30 mouse cellular contexts compared by ENCODE assay signal in the genomic region with DNA sequence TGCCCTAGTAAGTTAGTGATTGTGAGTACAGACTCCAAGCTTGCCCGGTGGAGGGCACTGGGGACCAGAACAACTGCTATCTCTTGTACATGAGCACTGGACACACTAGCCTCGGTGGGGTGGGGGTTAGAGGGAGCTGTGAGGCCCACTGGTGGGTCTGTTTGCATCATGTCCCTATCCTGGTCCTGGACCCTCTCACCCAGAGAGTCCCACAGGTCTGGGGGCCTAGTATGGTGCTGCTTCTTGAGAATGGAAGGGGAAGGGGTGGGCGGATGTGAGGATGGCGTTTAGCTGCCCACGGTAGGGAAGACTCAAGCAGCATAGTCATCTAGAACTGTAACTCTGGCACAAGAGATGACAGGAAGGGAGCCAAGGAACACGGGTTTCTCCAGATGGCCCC. TPM values are rescaled to one million over a fixed set of nuclear protein-coding genes. Genes with fewer than 3 reads are reported as not detected.
"Had no signal": no experiment of that assay in that cellular context is flagged by ENCODE, and none has a peak within 500 bp of the region (broad histone marks: within the 10 kb centered on the region; RNA-seq: fewer than 3 reads in every experiment).

No protein-coding gene starts in this region.

- ATAC-seq: inflammation-experienced regulatory T-cells, adult 6 months; intestine, embryonic 15.5 days; intestine, postnatal 0 days had no signal

- H3K27me3 ChIP-seq: intestine, embryonic 15.5 days; limb, embryonic 12.5 days had no signal

- DNase-seq: gastrocnemius, adult 2 months; gastrocnemius, postnatal 10 days; gastrocnemius, postnatal 25 days; heart, adult 2 months; heart, postnatal 10 days; heart, postnatal 4 days; kidney, adult 18-20 months; kidney, adult 8-10 months; kidney, postnatal 10 days; kidney, postnatal 25 days; kidney, postnatal 4 days had no signal

- H3K9me3 ChIP-seq: hindbrain, embryonic 10.5 days; hindbrain, embryonic 12.5 days; intestine, embryonic 15.5 days; limb, embryonic 10.5 days; limb, embryonic 12.5 days had no signal

- H3K27ac ChIP-seq: gastrocnemius, adult 2 months; heart, adult 2 months; hindbrain, embryonic 10.5 days; hindbrain, embryonic 12.5 days; hindbrain, embryonic 14.5 days; intestine, embryonic 15.5 days; layer of hippocampus, adult 2 months; left cerebral cortex, adult 2 months; limb, embryonic 10.5 days; limb, embryonic 12.5 days had no signal

- H3K9ac ChIP-seq: hindbrain, embryonic 12.5 days; hindbrain, embryonic 14.5 days; intestine, embryonic 15.5 days; limb, embryonic 12.5 days had no signal

- H3K4me3 ChIP-seq: gastrocnemius, adult 2 months; heart, adult 2 months; hindbrain, embryonic 10.5 days; hindbrain, embryonic 12.5 days; intestine, embryonic 15.5 days; layer of hippocampus, adult 2 months; left cerebral cortex, adult 2 months; limb, embryonic 10.5 days; limb, embryonic 12.5 days had no signal

- H3K4me2 ChIP-seq: heart, embryonic 11.5 days; hindbrain, embryonic 12.5 days; hindbrain, embryonic 14.5 days; intestine, embryonic 15.5 days; limb, embryonic 12.5 days had no signal

RNA-seq across cellular contexts. Expression of a gene that starts 32.4 kb away (rescaled TPM):
- polyA plus RNA-seq: frontal cortex, adult 2 months; heart, embryonic 11.5 days; heart, embryonic 14.5 days; heart, embryonic 16.5 days; hindbrain, embryonic 10.5 days; hindbrain, embryonic 12.5 days; hindbrain, embryonic 14.5 days; hindbrain, embryonic 16.5 days; inflammation-experienced regulatory T-cells, adult 6 months; intestine, embryonic 15.5 days; intestine, postnatal 0 days; kidney, embryonic 14.5 days; kidney, embryonic 16.5 days; limb, embryonic 10.5 days; limb, embryonic 12.5 days; limb, embryonic 14.5 days; liver, adult 2 months had no signal
